Mouse (Mus musculus): ENCODE measurements around the gene Stat5b. TPM values are rescaled to one million over a fixed set of nuclear protein-coding genes. Genes with fewer than 3 reads are reported as not detected.

Gene Stat5b
- total and polyA plus RNA-seq, 3 experiments = 29.3 to 37.0 (median 32.3) TPM

- DNase-seq (ENCODE audit: low read depth, low spot score) = no peak
- Histone ChIP-seq H3K4me1 (ENCODE audit: control insufficient read depth in 1 of 2, insufficient read depth in 2 of 2, low read length in 2 of 2) (peaks cover 13 to 15% of the 10 kb centered on the region in 2 experiments), H3K27me3 (ENCODE audit: control insufficient read depth in 1 of 2, insufficient read depth in 2 of 2, low read length in 2 of 2) (no peaks in the 10 kb centered on the region), H3K9me3 (replicated peaks; ENCODE audit: insufficient read depth, low read length) (no peaks in the 10 kb centered on the region), H3K27ac (ENCODE audit: control insufficient read depth, low read depth, low read length) (no peak overlapping the region), H3K9ac (ENCODE audit: control insufficient read depth, low read depth, low read length, poor library complexity, severe bottlenecking) (no peak overlapping the region), H3K79me2 (ENCODE audit: control insufficient read depth, insufficient read depth, low read length, poor library complexity) (peaks cover 60% of the 10 kb centered on the region), H3K4me3 (ENCODE audit: control insufficient read depth in 1 of 2, insufficient read depth in 1 of 2, low read depth in 2 of 2, low read length in 2 of 2) (no peak overlapping the region), H3K36me3 (ENCODE audit: control insufficient read depth in 1 of 2, insufficient read depth in 2 of 2, low read length in 2 of 2) (peaks cover 0 to 18% of the 10 kb centered on the region in 2 experiments; a peak in 2 of 4 replicates)
- TF ChIP-seq SIN3A (IDR thresholded peaks at IDR 0.05; ENCODE audit: low read length) = no peak
- no peak for TF ChIP-seq MAX (IDR thresholded peaks at IDR 0.05; ENCODE audit: low read length)
Observed at GRCm38 (mm10) chr11:100844121-100844520, 6.4 kb downstream of the Stat5b start.

- Histone ChIP-seq H3K9ac (ENCODE audit: control insufficient read depth, low read depth, low read length, poor library complexity, severe bottlenecking) (no peak overlapping the region), H3K36me3 (ENCODE audit: control insufficient read depth in 1 of 2, insufficient read depth in 2 of 2, low read length in 2 of 2) (peaks cover 2 to 9% of the 10 kb centered on the region in 2 experiments; a peak in 3 of 4 replicates), H3K4me3 (ENCODE audit: control insufficient read depth in 1 of 2, insufficient read depth in 1 of 2, low read depth in 2 of 2, low read length in 2 of 2) (no peak overlapping the region), H3K27ac (ENCODE audit: control insufficient read depth, low read depth, low read length) (no peak overlapping the region), H3K9me3 (replicated peaks; ENCODE audit: insufficient read depth, low read length) (no peaks in the 10 kb centered on the region), H3K27me3 (ENCODE audit: control insufficient read depth in 1 of 2, insufficient read depth in 2 of 2, low read length in 2 of 2) (no peaks in the 10 kb centered on the region), H3K79me2 (ENCODE audit: control insufficient read depth, insufficient read depth, low read length, poor library complexity) (peaks cover 59% of the 10 kb centered on the region), H3K4me1 (ENCODE audit: control insufficient read depth in 1 of 2, insufficient read depth in 2 of 2, low read length in 2 of 2) (peaks cover 8 to 12% of the 10 kb centered on the region in 2 experiments)
- TF ChIP-seq RAD21 (IDR thresholded peaks at IDR 0.05; ENCODE audit: low read depth, low read length) (no peak), MAZ (IDR thresholded peaks at IDR 0.05; ENCODE audit: low read depth, low read length) (no peak), TBP (IDR thresholded peaks at IDR 0.05; ENCODE audit: low read depth, low read length) (no peak), ETS1 (IDR thresholded peaks at IDR 0.05; ENCODE audit: low read depth, low read length) (no peak), ZC3H11A (IDR thresholded peaks at IDR 0.05; ENCODE audit: low read depth, low read length) (no peak), ZKSCAN1 (IDR thresholded peaks at IDR 0.05; ENCODE audit: low read depth, low read length) (no peak), CHD2 (IDR thresholded peaks at IDR 0.05; ENCODE audit: low read length) (no peak), GABPA (IDR thresholded peaks at IDR 0.05; ENCODE audit: low read depth, low read length) (no peak), POLR2AphosphoS5 (IDR thresholded peaks at IDR 0.05; ENCODE audit: borderline replicate concordance, low read depth, low read length) (no peak), CTCF (IDR thresholded peaks at IDR 0.05 in 2 of 3, conservative IDR thresholded peaks at IDR 0.05 in 1 of 3; ENCODE audit: control insufficient read depth in 1 of 3, insufficient read depth in 1 of 3, low read depth in 2 of 3, low read length in 3 of 3, poor library complexity in 1 of 3, severe bottlenecking in 1 of 3) (no peak), MAX (IDR thresholded peaks at IDR 0.05; ENCODE audit: low read length) (no peak), JUND (IDR thresholded peaks at IDR 0.05; ENCODE audit: low read depth, low read length) (no peak), TAL1 (IDR thresholded peaks at IDR 0.05; ENCODE audit: low read length) (no peak), ZNF384 (IDR thresholded peaks at IDR 0.05; ENCODE audit: low read depth, low read length) (no peak), HCFC1 (IDR thresholded peaks at IDR 0.05; ENCODE audit: low read depth, low read length) (no peak), ZMIZ1 (IDR thresholded peaks at IDR 0.05; ENCODE audit: low read depth, low read length) (no peak), TCF12 (IDR thresholded peaks at IDR 0.05; ENCODE audit: low read depth, low read length) (no peak), MYC (IDR thresholded peaks at IDR 0.05; ENCODE audit: low read depth, low read length) (no peak), RCOR1 (IDR thresholded peaks at IDR 0.05; ENCODE audit: low read depth, low read length) (no peak)
- no peak for DNase-seq (ENCODE audit: low read depth, low spot score)
Observed at GRCm38 (mm10) chr11:100843070-100843669, 7.4 kb downstream of the Stat5b start.

Data from MEL (cell line).